Mouse (Mus musculus) CH12.LX (cell line): Measurements from ENCODE around the gene Sik3. TPM values are rescaled to one million over a fixed set of nuclear protein-coding genes. Genes with fewer than 3 reads are reported as not detected.

Source experiments
- DNase-seq: peaks from one replicate; pipeline ENCODE4 v3.0.0-alpha.2; 2013; ENCODE audit errors: extremely low read depth
- H3K27ac ChIP-seq: 2 replicates; pipeline ENCODE4 v1.5.1; 2012; ENCODE audit warnings: low read depth, mild to moderate bottlenecking, control low read depth, moderate library complexity; ENCODE audit not compliant: insufficient read depth
- H3K27me3 ChIP-seq: replicated peaks from 2 replicates; pipeline ENCODE3; 2012; ENCODE audit warnings: inconsistent platforms
- H3K36me3 ChIP-seq, 2 experiments: replicated peaks in 1 of 2; 2 replicates each; pipeline versions ENCODE3 to v1.6.1; 2012; ENCODE audit warnings: inconsistent platforms in 1 of 2, low read length in 1 of 2, mild to moderate bottlenecking in 1 of 2, mixed read lengths in 1 of 2, moderate library complexity in 1 of 2; ENCODE audit not compliant: control insufficient read depth in 1 of 2, insufficient read depth in 1 of 2
- H3K4me1 ChIP-seq, 2 experiments: 2 replicates each; pipeline ENCODE4 v1.6.1; 2012; ENCODE audit warnings: inconsistent platforms in 1 of 2, moderate library complexity in 1 of 2; ENCODE audit not compliant: insufficient read depth in 2 of 2, control insufficient read depth in 1 of 2
- H3K4me2 ChIP-seq: 2 replicates; pipeline ENCODE4 v1.6.1; 2012; ENCODE audit warnings: low read depth, mild to moderate bottlenecking, control low read depth; ENCODE audit not compliant: poor library complexity, insufficient read depth, severe bottlenecking
- H3K4me3 ChIP-seq, 3 experiments: fragments of 150-350 bp in 1 of 3; sonication (generic) in 1 of 3; replicated peaks in 1 of 3; 2 replicates each; pipeline versions ENCODE3 to v1.5.1; 2011 to 2012; ENCODE audit warnings: low read depth in 2 of 3, low read length in 2 of 3, mild to moderate bottlenecking in 2 of 3, moderate library complexity in 2 of 3, control low read depth in 1 of 3, improper control_type of control experiment in 1 of 3, inconsistent platforms in 1 of 3, mixed read lengths in 1 of 3; ENCODE audit not compliant: poor library complexity in 1 of 3
- H3K79me2 ChIP-seq: replicated peaks from 2 replicates; pipeline ENCODE4 v1.6.1; 2012; ENCODE audit warnings: mild to moderate bottlenecking, moderate library complexity; ENCODE audit not compliant: control insufficient read depth, poor library complexity, insufficient read depth, severe bottlenecking; ENCODE audit errors: extremely low read depth
- H3K9ac ChIP-seq: 2 replicates; pipeline ENCODE4 v1.6.1; 2012; ENCODE audit warnings: low read depth, mild to moderate bottlenecking, control low read depth, moderate library complexity; ENCODE audit not compliant: insufficient read depth
- H3K9me3 ChIP-seq: replicated peaks from 2 replicates; pipeline ENCODE3; 2012; ENCODE audit warnings: low read length, inconsistent platforms, mixed read lengths
- BHLHE40 ChIP-seq: IDR thresholded peaks from 2 replicates; pipeline ENCODE4 v1.6.1; 2011; ENCODE audit warnings: mild to moderate bottlenecking, low read depth, low read length, improper control_type of control experiment
- CHD2 ChIP-seq: IDR thresholded peaks from 2 replicates; pipeline ENCODE4 v1.6.1; 2011; ENCODE audit warnings: low read length, improper control_type of control experiment
- CTCF ChIP-seq, 2 experiments: IDR thresholded peaks in 1 of 2; conservative IDR thresholded peaks in 1 of 2; 2 replicates each; pipeline ENCODE4 v1.5.1; 2011 to 2012; ENCODE audit warnings: low read depth in 2 of 2, low read length in 2 of 2, improper control_type of control experiment in 1 of 2, inconsistent platforms in 1 of 2, mild to moderate bottlenecking in 1 of 2, moderate library complexity in 1 of 2
- E2F4 ChIP-seq: IDR thresholded peaks from 2 replicates; pipeline ENCODE4 v1.6.1; 2011; ENCODE audit warnings: low read depth, low read length, improper control_type of control experiment; ENCODE audit not compliant: insufficient replicate concordance
- HCFC1 ChIP-seq: IDR thresholded peaks from 2 replicates; pipeline ENCODE4 v1.6.1; 2012; ENCODE audit warnings: low read depth, mild to moderate bottlenecking, inconsistent platforms, low read length, improper control_type of control experiment
- JUND ChIP-seq: conservative IDR thresholded peaks from 2 replicates; pipeline ENCODE4 v1.6.1; 2011; ENCODE audit warnings: low read depth, low read length, improper control_type of control experiment
- KAT2A ChIP-seq: IDR thresholded peaks from 2 replicates; pipeline ENCODE4 v1.6.1; 2012; ENCODE audit warnings: low read length, improper control_type of control experiment, inconsistent platforms; ENCODE audit not compliant: insufficient replicate concordance
- MAX ChIP-seq: IDR thresholded peaks from 2 replicates; pipeline ENCODE4 v1.6.1; 2011; ENCODE audit warnings: low read length, improper control_type of control experiment
- MEF2A ChIP-seq: IDR thresholded peaks from 2 replicates; pipeline ENCODE4 v1.6.1; 2014; ENCODE audit warnings: low read depth, mild to moderate bottlenecking, inconsistent platforms, low read length, improper control_type of control experiment, borderline replicate concordance
- MYC ChIP-seq: IDR thresholded peaks from 2 replicates; pipeline ENCODE4 v1.6.1; 2011; ENCODE audit warnings: low read depth, mild to moderate bottlenecking, improper control_type of control experiment, low read length
- NELFE ChIP-seq: IDR thresholded peaks from 2 replicates; pipeline ENCODE4 v1.6.1; 2011; ENCODE audit warnings: low read depth, low read length, improper control_type of control experiment
- NRF1 ChIP-seq: IDR thresholded peaks from 2 replicates; pipeline ENCODE4 v1.6.1; 2014; ENCODE audit warnings: low read depth, mild to moderate bottlenecking, inconsistent platforms, low read length, improper control_type of control experiment, moderate library complexity
- PAX5 ChIP-seq: IDR thresholded peaks from 2 replicates; pipeline ENCODE4 v1.6.1; 2012; ENCODE audit warnings: low read length, inconsistent platforms, mixed read lengths
- POLR2A ChIP-seq: IDR thresholded peaks from 2 replicates; pipeline ENCODE4 v1.6.1; 2011; ENCODE audit warnings: low read depth, mild to moderate bottlenecking, improper control_type of control experiment, low read length
- POLR2AphosphoS2 ChIP-seq: IDR thresholded peaks from 2 replicates; pipeline ENCODE4 v1.6.1; 2011; ENCODE audit warnings: low read depth, low read length, improper control_type of control experiment
- RCOR1 ChIP-seq: conservative IDR thresholded peaks from 2 replicates; pipeline ENCODE4 v1.6.1; 2012; ENCODE audit warnings: low read depth, mild to moderate bottlenecking, inconsistent platforms, low read length, improper control_type of control experiment
- SMC3 ChIP-seq: IDR thresholded peaks from 2 replicates; pipeline ENCODE4 v1.6.1; 2011; ENCODE audit warnings: low read depth, low read length, improper control_type of control experiment
- TBP ChIP-seq: conservative IDR thresholded peaks from 2 replicates; pipeline ENCODE4 v1.6.1; 2011; ENCODE audit warnings: low read depth, low read length, improper control_type of control experiment
- UBTF ChIP-seq: IDR thresholded peaks from 2 replicates; pipeline ENCODE4 v1.6.1; 2012; ENCODE audit warnings: low read depth, mild to moderate bottlenecking, inconsistent platforms, low read length, improper control_type of control experiment, moderate library complexity
- USF1 ChIP-seq: IDR thresholded peaks from 2 replicates; pipeline ENCODE4 v1.6.1; 2014; ENCODE audit warnings: low read depth, mild to moderate bottlenecking, inconsistent platforms, low read length, improper control_type of control experiment
- USF2 ChIP-seq: conservative IDR thresholded peaks from 2 replicates; pipeline ENCODE4 v1.6.1; 2011; ENCODE audit warnings: low read depth, low read length, improper control_type of control experiment
- ZC3H11A ChIP-seq: IDR thresholded peaks from 2 replicates; pipeline ENCODE4 v1.6.1; 2012; ENCODE audit warnings: low read depth, mild to moderate bottlenecking, inconsistent platforms, low read length, improper control_type of control experiment
- ZNF384 ChIP-seq: IDR thresholded peaks from 2 replicates; pipeline ENCODE4 v1.6.1; 2012; ENCODE audit warnings: low read depth, low read length, improper control_type of control experiment, inconsistent platforms
- dilution Hi-C: fragments of 300-500 bp; cut with MboI; formaldehyde crosslinking; loops from 2 replicates; pipeline ENCODE4 v1.14.3; 2020; ENCODE audit warnings: low sequenced_read_pairs; ENCODE audit not compliant: extremely low pct_unique_long_range_greater_than_20kb, extremely low pct_ligation_motif_present
- in situ Hi-C: fragments of 300-500 bp; cut with MboI; formaldehyde crosslinking; loops from 3 replicates; pipeline ENCODE4 v1.14.3; 2019; ENCODE audit warnings: low sequenced_read_pairs, low pct_ligation_motif_present, low pct_unique_long_range_greater_than_20kb, mixed read lengths
- polyA plus RNA-seq: library from polyadenylated mRNA; unstranded; fragments of >175 nt; gene quantifications from 2 replicates; pipeline ENCODE4 v1.2.1, GENCODE M21; 2012; ENCODE audit warnings: low read depth; ENCODE audit not compliant: insufficient read length
- total RNA-seq, 2 experiments: library from RNA; depleted of rRNA; stranded (reverse); fragments of 300-350 nt in 1 of 2; fragments of >200 nt in 1 of 2; gene quantifications; 2 replicates each; pipeline ENCODE4 v1.2.3; 2012 to 2014

The Sik3 gene
- total and polyA plus RNA-seq, 3 experiments: 14.9 to 29.8 (median 21.4) TPM

GRCm38 (mm10) chr9:46256658-46257385 is 244.2 kb downstream of the Sik3 start:
- no peak overlapping the region for H3K9ac ChIP-seq
- DNase-seq: no peak
- no peaks in the 10 kb centered on the region for H3K27me3 ChIP-seq
- in situ Hi-C loops: no loop called here
- H3K27ac ChIP-seq: no peak overlapping the region
- H3K36me3 ChIP-seq: no peaks in the 10 kb centered on the region
- peaks cover 3 to 12% of the 10 kb centered on the region in 2 experiments for H3K4me1 ChIP-seq
- H3K4me2 ChIP-seq: no peak overlapping the region
- TF ChIP-seq BHLHE40 (no peak), USF2 (no peak), CTCF (conservative IDR thresholded peaks at IDR 0.05 in 1 of 2, IDR thresholded peaks at IDR 0.05 in 1 of 2; ENCODE audit: low read depth in 2 of 2, low read length in 2 of 2) (no peak), MEF2A (no peak), NRF1 (no peak), SMC3 (no peak), POLR2AphosphoS2 (no peak), JUND (no peak), USF1 (no peak), HCFC1 (no peak), PAX5 (no peak), E2F4 (no peak), RCOR1 (no peak), TBP (no peak), NELFE (no peak)
- H3K4me3 ChIP-seq: peak overlapping the region in 2 of 3 experiments; percentile 21 to 38
- dilution Hi-C loops: no loop called here
- H3K79me2 ChIP-seq: no peaks in the 10 kb centered on the region
- H3K9me3 ChIP-seq: no peaks in the 10 kb centered on the region

GRCm38 (mm10) chr9:46257546-46257945 is 244.9 kb downstream of the Sik3 start:
- no peak overlapping the region for H3K27ac ChIP-seq
- dilution Hi-C loops: no loop called here
- TF ChIP-seq USF2 (no peak), JUND (no peak), KAT2A (no peak), ZNF384 (no peak), POLR2AphosphoS2 (no peak), POLR2A (peak; percentile 53), HCFC1 (peak; percentile 46), MYC (peak; percentile 56; the same call in 1 of the 2 replicates), ZC3H11A (no peak), CHD2 (no peak), MAX (peak; percentile 27; the same call in 1 of the 2 replicates), UBTF (no peak)
- TF ChIP-seq, all 38 proteins: peak for 4
- Histone ChIP-seq H3K36me3 (no peaks in the 10 kb centered on the region), H3K9me3 (no peaks in the 10 kb centered on the region), H3K4me1 (peaks cover 3 to 12% of the 10 kb centered on the region in 2 experiments), H3K27me3 (no peaks in the 10 kb centered on the region), H3K9ac (no peak overlapping the region), H3K79me2 (no peaks in the 10 kb centered on the region), H3K4me2 (no peak overlapping the region), H3K4me3 (peak overlapping the region in 2 of 3 experiments; percentile 21 to 38)
- in situ Hi-C loops: no loop called here
- peak; percentile 62 for DNase-seq
